Mouse (Mus musculus): ENCODE results near the gene Frmpd4.

GRCm38 (mm10) chrX:167984835-167985234 is 592.2 kb downstream of the Frmpd4 start:
- no peak for TF ChIP-seq CTCF (IDR thresholded peaks at IDR 0.05; ENCODE audit: low read depth)
- TF ChIP-seq EP300 (IDR thresholded peaks at IDR 0.05; ENCODE audit: low read depth): no peak
